Mouse (Mus musculus) intestine, embryonic 14.5 days (tissue): ENCODE measurements at regions not wholly inside any gene's neighbourhood (a gene's known extent, or its start where the extent isn't known, plus 50 kb on each side); places are given as distances from the start of the nearest gene placed in this dataset.

ENCODE experiments used
- ATAC-seq: fragments of 200-750 bp; cut with Nextera tagmentation; replicated peaks from 2 replicates; pipeline ENCODE4 v1.8.0; 2017; ENCODE audit warnings: low read depth, moderate number of reproducible peaks, moderate TSS enrichment, moderate library complexity; ENCODE audit not compliant: low FRiP score, low TSS enrichment
- DNase-seq: peaks from one replicate; pipeline ENCODE4 v3.0.0-alpha.2; 2018; ENCODE audit warnings: low spot score
- H3K27ac ChIP-seq: fragments of 300-500 bp; sonication (generic); 2 replicates; pipeline ENCODE4 v1.5.1; 2014; ENCODE audit warnings: low read depth, mild to moderate bottlenecking, control low read depth
- H3K27me3 ChIP-seq: fragments of 300-500 bp; sonication (generic); replicated peaks from 2 replicates; pipeline ENCODE4 v1.6.1; 2014; ENCODE audit warnings: low read length, control low read depth; ENCODE audit not compliant: control insufficient read depth, insufficient read depth
- H3K36me3 ChIP-seq: fragments of 300-500 bp; sonication (generic); 2 replicates; pipeline ENCODE4 v1.6.1; 2014; ENCODE audit warnings: low read length, control low read depth; ENCODE audit not compliant: control insufficient read depth, insufficient read depth
- H3K4me1 ChIP-seq: fragments of 300-500 bp; sonication (generic); replicated peaks from 2 replicates; pipeline ENCODE4 v1.6.1; 2014; ENCODE audit warnings: low read length, control low read depth, mixed read lengths; ENCODE audit not compliant: control insufficient read depth, insufficient read depth
- H3K4me2 ChIP-seq: fragments of 300-500 bp; sonication (generic); 2 replicates; pipeline ENCODE4 v1.6.1; 2014; ENCODE audit warnings: low read length
- H3K4me3 ChIP-seq: fragments of 300-500 bp; sonication (generic); 2 replicates; pipeline ENCODE4 v1.5.1; 2014; ENCODE audit warnings: low read depth, low read length, control low read depth, mixed read lengths
- H3K9ac ChIP-seq: fragments of 300-500 bp; sonication (generic); 2 replicates; pipeline ENCODE4 v1.6.1; 2014; ENCODE audit warnings: mild to moderate bottlenecking, low read length
- H3K9me3 ChIP-seq: fragments of 300-500 bp; sonication (generic); 2 replicates; pipeline ENCODE4 v1.6.1; 2016; ENCODE audit warnings: low read length, control low read depth; ENCODE audit not compliant: control insufficient read depth
- WGBS: fragments of 180-500 bp; shearing (Covaris S2); extraction: QIAGEN DNeasy Blood & Tissue Kit; methylation state at CpG from one replicate; pipeline ENCODE4 v1.1.7; 2014; 5-methylcytosine and 5-hydroxymethylcytosine counted together

DNA sequence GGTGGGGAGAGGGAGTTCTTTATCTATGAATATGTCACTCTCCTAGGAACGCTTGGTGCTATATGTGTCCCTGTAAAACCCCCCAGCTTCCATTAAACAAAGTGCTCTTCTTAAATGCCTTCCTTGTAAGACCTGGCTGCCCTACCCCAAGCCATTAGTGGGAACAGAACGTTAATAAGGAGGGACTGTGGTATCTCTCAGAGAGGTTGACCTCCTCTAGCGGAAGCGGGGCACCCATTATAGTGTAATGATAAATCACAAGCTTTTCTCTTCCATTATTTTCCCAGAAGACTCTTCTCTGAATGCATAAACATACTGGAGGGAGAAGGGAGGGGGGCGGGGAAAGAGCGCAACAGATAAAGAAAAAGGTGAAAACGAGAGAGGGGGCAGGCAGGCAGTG, 455.3 kb downstream of the Nuf2 start:
- no peak overlapping the region for H3K4me3 ChIP-seq
- DNase-seq (no peak), ATAC-seq (no peak)
- no peaks in the 10 kb centered on the region for H3K27me3 ChIP-seq
- 38% methylated on average over 7 of the region's 7 CpGs for WGBS
- H3K9ac ChIP-seq = no peak overlapping the region
- H3K27ac ChIP-seq = no peak overlapping the region
- H3K4me1 ChIP-seq = peaks cover 8% of the 10 kb centered on the region
- no peaks in the 10 kb centered on the region for H3K9me3 ChIP-seq
- H3K36me3 ChIP-seq = no peaks in the 10 kb centered on the region
- H3K4me2 ChIP-seq = peak overlapping the region; percentile 29; the same call in 1 of the 2 replicates

DNA sequence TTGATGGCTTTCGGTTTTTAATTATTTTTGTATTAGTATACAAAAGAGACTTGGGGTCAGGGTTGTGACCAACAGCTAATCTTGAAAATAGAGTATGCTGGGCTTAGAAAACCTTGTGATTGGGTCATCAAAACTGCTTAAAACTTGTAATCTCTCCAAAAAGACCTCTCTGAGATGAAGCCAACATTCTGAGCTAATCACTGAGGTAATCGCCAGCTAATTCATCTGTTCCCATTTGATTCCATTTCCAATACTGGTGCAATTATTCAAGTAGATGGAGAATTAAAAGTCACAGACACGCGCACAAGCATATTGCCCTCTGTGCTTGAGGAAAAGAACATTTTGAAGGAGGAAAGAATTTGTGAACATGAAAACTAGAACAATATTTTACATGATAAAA, 459.9 kb downstream of the Nuf2 start:
- no peak overlapping the region for H3K27ac ChIP-seq
- no peaks in the 10 kb centered on the region for H3K27me3 ChIP-seq
- peaks cover 5% of the 10 kb centered on the region for H3K4me1 ChIP-seq
- no peak overlapping the region for H3K4me2 ChIP-seq
- H3K9ac ChIP-seq = no peak overlapping the region
- H3K9me3 ChIP-seq = no peaks in the 10 kb centered on the region
- ATAC-seq = no peak
- 98% methylated on average over 4 of the region's 4 CpGs for WGBS
- H3K36me3 ChIP-seq = no peaks in the 10 kb centered on the region
- H3K4me3 ChIP-seq = no peak overlapping the region
- DNase-seq = no peak

DNA sequence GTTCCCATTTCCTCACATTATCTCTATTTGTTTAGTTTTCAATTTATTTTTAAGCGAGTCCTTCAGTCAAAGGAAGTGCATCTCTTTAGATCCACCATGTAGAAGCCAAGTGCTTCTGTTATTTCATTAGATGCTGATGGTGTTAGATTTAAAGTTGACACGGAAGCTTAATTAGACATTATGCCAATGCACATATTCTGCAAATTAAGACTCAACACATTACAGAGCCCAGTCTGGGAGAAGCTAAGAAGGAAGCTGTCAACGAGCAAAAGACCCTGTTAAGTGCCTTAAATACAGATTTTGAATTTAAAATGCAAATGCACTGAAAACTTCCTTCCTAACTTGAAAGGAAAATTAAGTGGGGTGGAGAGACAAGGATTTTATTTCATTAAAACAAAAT, 461.6 kb downstream of the Nuf2 start:
- DNase-seq = no peak
- no peak for ATAC-seq

DNA sequence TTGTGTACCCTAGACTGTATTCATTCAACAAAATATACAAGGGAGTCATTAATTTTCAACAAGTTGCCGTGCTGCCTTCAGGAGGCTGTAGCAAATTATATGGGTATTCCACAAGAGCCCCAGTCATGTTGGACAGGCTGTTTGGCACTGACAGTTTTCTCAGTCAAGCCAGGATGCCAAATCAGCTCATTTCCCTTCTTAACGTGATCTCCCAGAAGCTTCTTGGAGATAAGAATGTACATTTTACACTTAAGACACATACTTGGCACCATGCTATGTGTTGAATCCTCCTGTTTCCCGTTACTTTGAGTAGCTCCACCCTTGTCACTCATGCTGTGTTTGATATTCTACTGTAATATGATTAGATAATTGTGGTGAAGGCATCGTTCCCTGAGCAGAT, 464.5 kb downstream of the Nuf2 start:
- Histone ChIP-seq H3K4me3 (no peak overlapping the region), H3K27me3 (no peaks in the 10 kb centered on the region), H3K27ac (no peak overlapping the region), H3K4me2 (no peak overlapping the region), H3K4me1 (no peaks in the 10 kb centered on the region), H3K9me3 (no peaks in the 10 kb centered on the region), H3K36me3 (no peaks in the 10 kb centered on the region), H3K9ac (no peak overlapping the region)
- no peak for ATAC-seq
- WGBS = 58% methylated on average over 4 of the region's 4 CpGs
- no peak for DNase-seq

More for the DNA sequence above, 461.6 kb downstream of the Nuf2 start:
- WGBS = 83% methylated on average over 3 of the region's 3 CpGs
- Histone ChIP-seq H3K4me1 (no peaks in the 10 kb centered on the region), H3K36me3 (no peaks in the 10 kb centered on the region), H3K9me3 (no peaks in the 10 kb centered on the region), H3K9ac (no peak overlapping the region), H3K4me2 (no peak overlapping the region), H3K27me3 (no peaks in the 10 kb centered on the region), H3K4me3 (no peak overlapping the region), H3K27ac (no peak overlapping the region)

DNA sequence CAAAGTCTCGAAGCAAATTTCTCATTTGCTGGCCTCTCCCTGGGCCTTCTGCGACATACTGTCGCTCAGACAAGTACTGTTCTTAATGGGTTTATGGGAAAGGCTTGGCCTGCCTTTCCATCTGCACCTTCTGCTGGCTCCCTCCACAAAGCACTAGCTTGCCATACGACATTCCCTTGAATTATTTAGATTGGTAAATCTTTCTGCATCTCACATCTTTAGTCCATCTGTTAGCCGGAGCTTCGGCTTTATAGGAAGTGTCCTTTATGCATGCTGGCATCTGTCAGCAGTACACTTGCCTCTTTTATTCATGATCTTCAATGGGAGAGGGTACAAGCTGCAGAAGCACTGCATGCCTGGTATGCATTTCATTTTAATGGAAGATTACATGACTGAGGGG, 470.6 kb downstream of the Nuf2 start:
- DNase-seq (no peak), ATAC-seq (no peak)
- Histone ChIP-seq H3K27ac (no peak overlapping the region), H3K9me3 (no peaks in the 10 kb centered on the region), H3K36me3 (no peaks in the 10 kb centered on the region), H3K9ac (no peak overlapping the region), H3K4me2 (no peak overlapping the region), H3K4me3 (no peak overlapping the region), H3K27me3 (no peaks in the 10 kb centered on the region), H3K4me1 (no peaks in the 10 kb centered on the region)
- 70% methylated on average over 6 of the region's 6 CpGs for WGBS

DNA sequence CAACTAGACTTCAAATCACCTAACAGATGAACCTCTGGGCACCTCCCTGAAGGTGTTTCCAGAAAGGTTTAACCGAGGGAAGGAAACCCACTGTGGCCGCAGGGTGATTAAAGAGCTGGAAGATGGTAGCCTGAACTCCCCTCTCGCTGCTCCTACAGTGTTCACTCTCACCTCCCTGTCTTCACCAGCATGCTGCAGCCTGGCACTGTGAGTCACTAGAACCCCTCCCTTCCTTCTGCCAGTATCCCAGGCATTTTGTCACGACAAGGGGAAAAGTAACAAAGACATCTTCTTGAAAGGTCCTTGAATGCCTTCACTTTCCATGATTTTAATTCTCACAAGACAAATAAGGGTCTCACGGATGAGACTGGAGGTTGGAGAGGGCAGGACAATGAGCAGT, 471.1 kb downstream of the Nuf2 start:
- Histone ChIP-seq H3K4me2 (no peak overlapping the region), H3K27ac (no peak overlapping the region), H3K9me3 (no peaks in the 10 kb centered on the region), H3K27me3 (no peaks in the 10 kb centered on the region), H3K9ac (no peak overlapping the region), H3K4me1 (no peaks in the 10 kb centered on the region), H3K4me3 (no peak overlapping the region), H3K36me3 (no peaks in the 10 kb centered on the region)
- 81% methylated on average over 5 of the region's 5 CpGs for WGBS
- DNase-seq (no peak), ATAC-seq (no peak)

DNA sequence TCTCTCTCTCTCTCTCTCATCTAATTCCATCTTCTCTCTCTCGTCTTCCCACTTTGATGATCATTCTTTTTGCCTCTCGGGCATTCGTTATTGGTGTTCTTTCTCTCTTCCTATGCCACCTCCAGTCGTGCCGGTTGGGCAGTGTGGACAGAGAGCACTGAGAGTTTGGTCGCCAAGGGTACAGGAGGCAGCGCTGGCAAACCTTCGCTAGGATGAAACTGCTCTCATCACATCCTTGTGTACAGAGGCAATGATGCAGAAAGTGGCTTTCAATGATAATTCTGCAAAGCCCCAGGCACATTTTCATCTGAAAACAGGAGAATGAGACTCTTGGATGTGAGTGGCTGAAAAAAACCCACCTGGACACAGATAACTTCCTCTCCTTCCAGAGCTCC, 479.4 kb downstream of the Nuf2 start:
- H3K9ac ChIP-seq = no peak overlapping the region
- no peak overlapping the region for H3K27ac ChIP-seq
- DNase-seq = no peak
- no peak overlapping the region for H3K4me3 ChIP-seq
- no peaks in the 10 kb centered on the region for H3K9me3 ChIP-seq
- H3K4me1 ChIP-seq = no peaks in the 10 kb centered on the region; the same call in 1 of the 2 replicates
- H3K36me3 ChIP-seq = no peaks in the 10 kb centered on the region
- no peaks in the 10 kb centered on the region for H3K27me3 ChIP-seq
- 74% methylated on average over 8 of the region's 8 CpGs for WGBS
- ATAC-seq = no peak
- H3K4me2 ChIP-seq = no peak overlapping the region

DNA sequence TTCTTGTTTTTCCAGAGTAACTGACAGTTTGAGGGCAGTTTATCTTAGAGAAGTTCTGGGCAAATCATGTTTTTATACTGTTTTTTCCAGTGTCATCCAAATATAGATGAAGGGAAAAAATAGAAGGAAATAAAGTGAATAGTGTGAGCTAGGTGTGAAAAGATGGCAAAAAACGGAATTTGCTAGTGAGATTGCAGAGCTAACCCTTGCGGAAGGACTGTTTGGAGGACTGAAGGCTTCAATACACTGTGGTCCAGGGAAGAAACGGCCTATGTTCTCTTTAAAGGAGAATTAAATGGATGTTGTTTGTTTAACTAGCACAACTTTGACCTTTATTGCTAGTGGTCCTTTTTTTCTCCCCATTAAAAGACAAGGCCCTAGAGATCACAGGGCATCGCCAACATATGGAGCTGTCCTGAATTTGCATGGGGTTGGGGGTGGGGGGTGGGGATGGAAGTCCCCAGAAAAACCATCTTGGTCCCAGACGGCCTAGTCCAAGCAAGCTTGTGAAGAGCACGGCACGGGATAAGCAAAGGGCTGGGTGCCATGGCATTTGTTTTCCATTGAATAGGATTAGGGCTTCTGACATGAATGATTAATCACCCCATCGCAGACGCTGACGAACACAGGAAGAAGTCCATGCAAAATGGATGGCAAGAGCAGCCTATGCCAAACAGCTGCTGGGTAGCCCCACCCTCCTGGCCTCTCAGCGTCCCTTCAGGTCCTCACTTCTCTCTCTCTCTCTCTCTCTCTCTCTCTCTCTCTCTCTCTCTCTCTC, 480.0 kb downstream of the Nuf2 start:
- 29% methylated on average over 11 of the region's 11 CpGs for WGBS
- Histone ChIP-seq H3K36me3 (no peaks in the 10 kb centered on the region), H3K27me3 (no peaks in the 10 kb centered on the region), H3K4me2 (no peak overlapping the region), H3K4me1 (no peaks in the 10 kb centered on the region; the same call in 1 of the 2 replicates), H3K9me3 (no peaks in the 10 kb centered on the region), H3K9ac (no peak overlapping the region), H3K27ac (no peak overlapping the region), H3K4me3 (no peak overlapping the region)
- ATAC-seq (no peak), DNase-seq (no peak)

DNA sequence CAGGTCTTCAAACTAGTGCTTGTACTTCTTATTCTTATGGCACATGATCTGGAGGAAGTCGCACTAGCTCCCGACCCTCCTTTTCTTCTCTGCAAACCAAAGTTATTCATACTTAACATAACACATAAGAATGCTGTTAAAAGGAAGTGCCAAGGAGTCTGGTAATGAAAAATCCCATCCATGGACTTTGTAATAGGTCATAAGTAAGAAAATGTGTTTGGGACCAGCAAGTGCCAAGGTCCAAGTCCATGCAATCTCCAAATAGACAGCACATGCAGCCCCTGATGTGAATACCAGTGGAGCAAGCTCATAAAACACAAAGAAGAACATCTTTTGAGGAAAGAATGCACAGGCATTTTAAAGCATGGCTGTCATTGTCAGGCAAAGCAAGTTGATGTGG, 481.4 kb downstream of the Nuf2 start:
- Histone ChIP-seq H3K36me3 (no peaks in the 10 kb centered on the region), H3K9me3 (no peaks in the 10 kb centered on the region), H3K4me3 (no peak overlapping the region), H3K4me1 (no peaks in the 10 kb centered on the region; the same call in 1 of the 2 replicates), H3K9ac (no peak overlapping the region), H3K27me3 (no peaks in the 10 kb centered on the region), H3K27ac (no peak overlapping the region), H3K4me2 (no peak overlapping the region)
- DNase-seq (no peak), ATAC-seq (no peak)
- 93% methylated on average over 2 of the region's 2 CpGs for WGBS
